7 mouse cellular contexts compared by ENCODE assay signal in the genomic region with DNA sequence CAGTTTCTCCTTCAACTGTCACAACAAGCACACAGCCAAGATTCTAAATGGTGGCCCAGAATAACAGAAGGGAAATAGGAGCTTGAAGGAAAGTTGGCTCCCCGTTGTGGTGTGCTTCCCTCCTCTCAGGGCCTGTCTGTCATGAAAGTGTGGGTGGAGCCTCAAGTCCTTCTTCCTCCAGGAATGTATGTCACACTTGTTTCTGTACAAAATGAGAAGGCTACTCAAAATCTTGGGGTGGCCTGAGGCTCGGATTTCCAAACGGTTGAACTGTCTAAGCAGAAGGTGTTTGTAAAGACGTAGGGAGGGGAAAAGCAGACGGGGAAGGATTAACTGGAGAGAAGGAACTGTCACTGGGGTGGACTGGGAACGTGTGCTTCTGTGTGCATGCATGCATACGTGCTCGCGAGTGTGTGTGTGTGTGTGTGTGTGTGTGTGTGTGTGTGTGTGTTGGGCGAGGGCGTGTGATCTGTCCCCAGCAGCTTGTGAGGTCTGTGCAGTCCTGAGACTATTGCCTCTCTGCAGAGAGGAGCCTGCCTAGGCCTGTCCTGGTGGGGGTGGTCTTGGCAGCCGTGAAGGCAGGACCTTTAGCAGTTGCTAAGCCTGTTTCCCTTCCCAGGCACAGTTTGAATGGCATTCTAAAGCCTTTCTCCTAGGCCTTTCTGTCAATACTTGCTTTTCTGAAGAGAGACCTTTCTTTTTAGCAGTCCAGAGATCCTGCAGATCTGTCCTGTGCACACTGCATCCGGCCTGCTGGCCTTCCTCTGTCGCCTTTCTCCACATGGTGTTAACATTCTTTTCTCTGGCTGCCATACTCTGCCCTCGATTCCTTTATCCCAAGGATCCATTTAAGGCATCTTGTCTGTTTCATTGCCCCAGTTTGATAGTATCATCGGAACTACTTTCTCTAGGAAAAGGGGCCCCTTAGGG. TPM values are rescaled to one million over a fixed set of nuclear protein-coding genes. Genes with fewer than 3 reads are reported as not detected.
DNase-seq lines count a peak whose midpoint lies in the region; ATAC-seq and TF ChIP-seq lines count a peak whose summit lies in the region.

No protein-coding gene starts in this region.

- ATAC-seq in embryonic facial prominence, embryonic 15.5 days (ENCODE audit: insufficient number of reproducible peaks, low FRiP score, low TSS enrichment, low read depth): peak; percentile 58
- no peak for ATAC-seq in hindbrain, embryonic 13.5 days (ENCODE audit: low FRiP score)
- peak; percentile 83 for ATAC-seq in midbrain, postnatal 0 days (ENCODE audit: low FRiP score)
- no peak for ATAC-seq in monocyte, adult 5-6 weeks (replicated peaks; ENCODE audit: insufficient number of reproducible peaks, low FRiP score, low TSS enrichment, poor library complexity, severe bottlenecking)

- H3K4me2 ChIP-seq in embryonic facial prominence, embryonic 15.5 days (replicated peaks): 0 out of 2 replicates have a peak overlapping the region, but pooled peaks have one; percentile 12
- H3K4me2 ChIP-seq in hindbrain, embryonic 13.5 days: no peak overlapping the region
- H3K4me2 ChIP-seq in midbrain, postnatal 0 days (ENCODE audit: low read depth, low read length, poor library complexity, severe bottlenecking): no peak overlapping the region

- no peak overlapping the region for H3K9ac ChIP-seq in embryonic facial prominence, embryonic 15.5 days
- H3K9ac ChIP-seq in hindbrain, embryonic 13.5 days: no peak overlapping the region
- H3K9ac ChIP-seq in midbrain, postnatal 0 days (replicated peaks; ENCODE audit: low read length, poor library complexity, severe bottlenecking): 0 out of 2 replicates have a peak overlapping the region, but pooled peaks have one; percentile 8

- TF ChIP-seq CTCF in midbrain, postnatal 0 days (IDR thresholded peaks at IDR 0.05): no peak

- H3K4me3 ChIP-seq in embryonic facial prominence, embryonic 15.5 days (replicated peaks): no peak overlapping the region
- no peak overlapping the region for H3K4me3 ChIP-seq in hindbrain, embryonic 13.5 days
- no peak overlapping the region for H3K4me3 ChIP-seq in midbrain, postnatal 0 days (ENCODE audit: low read depth, low read length)

- peak overlapping the region; percentile 88 for H3K27ac ChIP-seq in embryonic facial prominence, embryonic 15.5 days (replicated peaks)
- H3K27ac ChIP-seq in hindbrain, embryonic 13.5 days: peak overlapping the region; percentile 61
- peak overlapping the region; percentile 55 for H3K27ac ChIP-seq in midbrain, postnatal 0 days (ENCODE audit: low read depth, low read length)

- H3K36me3 ChIP-seq in embryonic facial prominence, embryonic 15.5 days: no peaks in the 10 kb centered on the region
- no peaks in the 10 kb centered on the region for H3K36me3 ChIP-seq in hindbrain, embryonic 13.5 days
- no peaks in the 10 kb centered on the region for H3K36me3 ChIP-seq in midbrain, postnatal 0 days (ENCODE audit: insufficient read depth, low read length)

- intact Hi-C loops in left cerebral cortex, postnatal 10 days (cut with DNase I): no loop called here

- peak; percentile 49 to 58 for DNase-seq in left cerebral cortex, postnatal 10 days (ENCODE audit: extremely low spot score in 1 of 2, low spot score in 2 of 2)
- DNase-seq in left cerebral cortex, adult 8-10 months (ENCODE audit: low spot score in 2 of 2): no peak
- peak; percentile 64 for DNase-seq in midbrain, postnatal 0 days (ENCODE audit: low spot score)
- DNase-seq in Muller cell, postnatal 12 days (ENCODE audit: inconsistent ontology term): no peak

- H3K9me3 ChIP-seq in embryonic facial prominence, embryonic 15.5 days (replicated peaks): no peaks in the 10 kb centered on the region
- no peaks in the 10 kb centered on the region for H3K9me3 ChIP-seq in hindbrain, embryonic 13.5 days
- no peaks in the 10 kb centered on the region for H3K9me3 ChIP-seq in midbrain, postnatal 0 days (ENCODE audit: low read length)

- 31% methylated on average over 16 of the region's 16 CpGs for WGBS in embryonic facial prominence, embryonic 15.5 days
- WGBS in hindbrain, embryonic 13.5 days: 56% methylated on average over 15 of the region's 16 CpGs
- WGBS in midbrain, postnatal 0 days: 32% methylated on average over 16 of the region's 16 CpGs

- peaks cover 69% of the 10 kb centered on the region for H3K4me1 ChIP-seq in embryonic facial prominence, embryonic 15.5 days
- H3K4me1 ChIP-seq in hindbrain, embryonic 13.5 days (replicated peaks): peaks cover 14% of the 10 kb centered on the region
- peaks cover 6% of the 10 kb centered on the region; the same call in 1 of the 2 replicates for H3K4me1 ChIP-seq in midbrain, postnatal 0 days (ENCODE audit: insufficient read depth, low read length)

- H3K27me3 ChIP-seq in embryonic facial prominence, embryonic 15.5 days: no peaks in the 10 kb centered on the region
- no peaks in the 10 kb centered on the region for H3K27me3 ChIP-seq in hindbrain, embryonic 13.5 days
- H3K27me3 ChIP-seq in midbrain, postnatal 0 days (ENCODE audit: insufficient read depth, low read length): no peaks in the 10 kb centered on the region

RNA-seq across cellular contexts. Expression of gene Itgb5, which starts 53.8 kb away (rescaled TPM):
- total RNA-seq in left cerebral cortex, postnatal 10 days (2021): 10 to 100 TPM; 25.9 to 27.8 TPM
- total RNA-seq in left cerebral cortex, adult 8-10 months (2022): 10 to 100 TPM; 42.5 to 81.2 (median 53.6) TPM
- 118 and 123 TPM in 2 replicates for polyA plus RNA-seq in embryonic facial prominence, embryonic 15.5 days (2015; fragmentation: Nextera tagmentation; extraction: Ambion mirVana)
- polyA plus RNA-seq in hindbrain, embryonic 13.5 days (2015; fragmentation: Nextera tagmentation; extraction: Ambion mirVana): 9.7 and 11.0 TPM in 2 replicates
- total RNA-seq in midbrain, postnatal 0 days (2014; rRNA removed): 49.8 and 51.0 TPM in 2 replicates
- polyA plus RNA-seq in midbrain, postnatal 0 days (2015; fragmentation: Nextera tagmentation; extraction: Ambion mirVana): 22.9 and 24.3 TPM in 2 replicates
- total RNA-seq in monocyte, adult 5-6 weeks (2017): 77.9 to 109 TPM (median 85.1 TPM) in 3 replicates

Comparison
In these comparisons a context has a peak if more than half of its experiments do, and no peak if none do; other contexts are left out.
1. DNase-seq: peak in left cerebral cortex, postnatal 10 days (2 of 2) and midbrain, postnatal 0 days (single experiment); none in left cerebral cortex, adult 8-10 months (0 of 2) and Muller cell, postnatal 12 days (single experiment).
2. ATAC-seq: peak in embryonic facial prominence, embryonic 15.5 days (single experiment) and midbrain, postnatal 0 days (single experiment); none in hindbrain, embryonic 13.5 days (single experiment) and monocyte, adult 5-6 weeks (single experiment).
3. Peak in every context shown above with its lines, with median percentiles within 50 percentile points of each other: H3K27ac ChIP-seq.